ENCODE assay signal across 13 mouse cellular contexts in the genomic region with DNA sequence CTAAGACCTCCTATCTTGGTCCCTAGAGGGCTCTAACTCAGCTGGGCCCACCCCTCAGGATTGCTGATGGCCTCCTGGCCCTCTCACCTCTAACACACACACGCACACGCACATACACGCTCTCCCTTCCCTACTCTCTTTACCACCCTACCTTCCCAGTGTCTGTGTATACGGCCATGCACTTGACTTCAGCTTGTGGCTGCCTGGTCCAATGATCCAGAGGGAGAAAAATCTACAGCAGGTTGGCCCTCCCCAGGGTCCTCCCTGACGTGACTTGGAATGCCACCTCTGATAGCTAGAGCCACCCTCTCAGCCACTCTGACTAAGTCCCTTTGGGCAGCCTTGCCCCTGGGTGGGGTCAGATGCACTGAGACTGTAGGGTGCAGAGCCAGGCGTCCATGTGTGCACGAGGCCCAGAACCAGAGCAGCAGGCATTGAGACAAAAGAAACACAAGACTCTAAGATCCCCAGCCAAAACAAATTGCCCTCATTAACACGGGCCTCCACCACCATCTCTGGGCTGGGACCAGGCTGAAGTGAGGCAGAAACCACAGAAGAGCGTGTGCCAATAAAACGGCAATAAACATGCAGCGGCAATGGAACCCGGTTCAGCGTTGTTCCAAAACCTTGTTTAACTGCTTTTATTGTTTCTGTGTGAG.
A peak's percentile ranks its signal among the peaks of the same experiment; 100 is the strongest.
DNase-seq lines count a peak whose midpoint lies in the region; ATAC-seq lines count a peak whose summit lies in the region.
"Had no signal": no experiment of that assay in that cellular context is flagged by ENCODE, and none has a peak within 500 bp of the region (broad histone marks: within the 10 kb centered on the region; RNA-seq: fewer than 3 reads in every experiment).

No protein-coding gene starts in this region.

- ATAC-seq in hindbrain, embryonic 16.5 days, result peak; percentile 51
- peak; percentile 62 for ATAC-seq in neural tube, embryonic 15.5 days (ENCODE audit: low FRiP score)
- ATAC-seq in monocyte, adult 5-6 weeks (replicated peaks; ENCODE audit: insufficient number of reproducible peaks, low FRiP score, low TSS enrichment, poor library complexity, severe bottlenecking), result no peak
- ATAC-seq: intestine, postnatal 0 days had no signal

- H3K9me3 ChIP-seq in hindbrain, embryonic 16.5 days (ENCODE audit: control insufficient read depth, low read length), result no peaks in the 10 kb centered on the region
- no peaks in the 10 kb centered on the region for H3K9me3 ChIP-seq in neural tube, embryonic 15.5 days (replicated peaks)

- no peaks in the 10 kb centered on the region for H3K27me3 ChIP-seq in hindbrain, embryonic 16.5 days (replicated peaks; ENCODE audit: control insufficient read depth, insufficient read depth, low read length)
- no peaks in the 10 kb centered on the region for H3K27me3 ChIP-seq in neural tube, embryonic 15.5 days (replicated peaks)

- 0 out of 2 replicates have a peak overlapping the region, but pooled peaks have one; percentile 13 for H3K9ac ChIP-seq in hindbrain, embryonic 16.5 days (ENCODE audit: low read depth, low read length)
- H3K9ac ChIP-seq in neural tube, embryonic 15.5 days (replicated peaks), result no peak overlapping the region

- peak; percentile 26 to 37 for DNase-seq in cerebellum, postnatal 14 days
- DNase-seq in cerebellum, postnatal 4 days (ENCODE audit: low spot score in 2 of 2), result no peak
- peak; percentile 36 for DNase-seq in kidney, postnatal 14 days
- no peak for DNase-seq in kidney, postnatal 10 days
- DNase-seq in urinary bladder, adult 18-20 months (ENCODE audit: low spot score in 2 of 2), result no peak
- DNase-seq: adrenal gland, postnatal 36 days; cerebellum, adult 11 months; lung, adult 18-20 months; retina, postnatal 1 day had no signal

- no peak overlapping the region for H3K4me3 ChIP-seq in hindbrain, embryonic 16.5 days (ENCODE audit: low read length)
- no peak overlapping the region for H3K4me3 ChIP-seq in neural tube, embryonic 15.5 days (replicated peaks)

- H3K4me1 ChIP-seq in hindbrain, embryonic 16.5 days (ENCODE audit: control insufficient read depth, insufficient read depth, low read depth, low read length), result peaks cover 9% of the 10 kb centered on the region
- H3K4me1 ChIP-seq in neural tube, embryonic 15.5 days, result peaks cover 30% of the 10 kb centered on the region

- H3K4me2 ChIP-seq in hindbrain, embryonic 16.5 days (ENCODE audit: low read length), result no peak overlapping the region
- no peak overlapping the region for H3K4me2 ChIP-seq in neural tube, embryonic 15.5 days

- H3K27ac ChIP-seq in hindbrain, embryonic 16.5 days (ENCODE audit: low read depth, low read length), result peak overlapping the region; percentile 37; the same call in 1 of the 2 replicates
- peak overlapping the region; percentile 83 for H3K27ac ChIP-seq in neural tube, embryonic 15.5 days (replicated peaks)

- no peaks in the 10 kb centered on the region for H3K36me3 ChIP-seq in hindbrain, embryonic 16.5 days (ENCODE audit: control insufficient read depth, insufficient read depth, low read length)
- H3K36me3 ChIP-seq in neural tube, embryonic 15.5 days, result no peaks in the 10 kb centered on the region

- WGBS in hindbrain, embryonic 16.5 days, result 67% methylated on average over 13 of the region's 13 CpGs
- 37% methylated on average over 13 of the region's 13 CpGs for WGBS in neural tube, embryonic 15.5 days

Comparison
In these comparisons a context has a peak if more than half of its experiments do, and no peak if none do; other contexts are left out.
1. DNase-seq: peak in cerebellum, postnatal 14 days (2 of 2) and kidney, postnatal 14 days (single experiment); none in cerebellum, postnatal 4 days (0 of 2), kidney, postnatal 10 days (single experiment) and urinary bladder, adult 18-20 months (0 of 2).